Mouse (Mus musculus): ENCODE data around the gene Pcbp3.

DNA sequence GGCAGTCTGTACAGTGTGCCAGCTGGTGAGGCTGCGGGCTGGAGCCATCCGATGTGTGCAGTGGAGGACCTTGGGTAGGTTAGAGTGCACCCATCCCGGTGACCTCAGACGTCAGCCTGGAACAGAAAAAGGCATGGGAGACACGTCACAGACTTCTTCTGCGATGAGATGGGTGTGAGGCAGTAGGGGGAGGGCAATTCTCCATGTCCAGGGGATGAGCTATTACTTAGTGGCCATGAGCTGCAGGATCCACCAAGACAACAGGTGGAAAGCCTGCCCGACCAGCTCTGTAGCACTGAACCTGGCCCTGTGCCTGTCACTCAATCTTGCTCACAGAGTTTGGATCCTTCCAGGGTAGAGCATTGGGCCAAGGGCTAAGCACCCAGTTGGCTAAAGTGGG is 199.3 kb downstream of the Pcbp3 start:
- no peak for TF ChIP-seq CTCF (IDR thresholded peaks at IDR 0.05; ENCODE audit: insufficient read depth, low read length)
- TF ChIP-seq POLR2A (IDR thresholded peaks at IDR 0.05; ENCODE audit: borderline replicate concordance, extremely low read depth, low read depth, low read length), result no peak

All from lung, adult 2 months (tissue).